Mouse (Mus musculus): ENCODE results near the gene Haao.

The Haao gene

DNA sequence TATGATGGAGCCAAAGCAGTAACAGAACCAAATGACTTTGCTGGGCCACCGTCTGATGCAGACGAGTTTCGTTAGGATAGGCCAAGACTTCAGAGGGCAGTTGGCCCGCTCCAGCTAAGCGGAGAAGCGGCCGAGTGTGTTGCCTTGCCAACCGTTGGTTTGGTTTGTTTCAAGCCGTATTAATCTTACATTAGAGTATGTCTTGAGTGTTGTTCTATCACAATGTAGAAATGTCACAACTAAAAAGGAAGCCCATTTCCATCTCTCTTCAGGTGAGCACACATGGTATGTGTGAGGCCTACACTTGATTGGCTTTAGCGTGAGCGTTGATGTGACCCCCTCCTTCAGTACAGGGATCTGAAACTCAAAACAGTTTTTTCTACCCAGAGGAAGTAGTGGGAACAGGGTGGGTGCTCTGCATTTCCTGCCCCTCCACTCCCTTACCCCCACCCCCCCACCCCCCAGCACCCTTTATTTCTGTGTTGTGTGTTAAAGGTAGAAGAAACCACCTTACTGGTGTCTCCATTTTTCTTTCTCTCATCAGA is 48.2 kb downstream of the Haao start:
- ATAC-seq (ENCODE audit: insufficient number of reproducible peaks, low FRiP score, low TSS enrichment) = no peak

DNA sequence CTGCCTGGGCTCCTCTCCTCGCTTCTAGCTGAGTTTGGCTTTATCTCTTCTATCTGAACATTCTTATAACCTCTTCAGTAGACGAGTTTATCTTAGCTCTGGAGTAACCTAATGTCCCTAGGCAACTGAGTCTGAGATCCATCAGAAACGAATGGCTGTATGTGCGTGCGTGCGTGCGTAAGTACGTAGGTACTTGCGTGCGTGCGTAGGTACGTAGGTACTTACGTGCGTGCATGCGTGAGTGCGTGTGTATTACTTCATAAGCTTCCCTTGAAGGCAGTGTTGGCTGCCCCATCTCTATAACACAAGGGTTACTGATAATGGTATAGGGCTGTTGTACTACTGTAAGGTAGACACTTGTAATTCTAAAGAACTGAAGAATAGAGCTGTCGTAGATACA is 52.6 kb downstream of the Haao start:
- ATAC-seq (ENCODE audit: insufficient number of reproducible peaks, low FRiP score, low TSS enrichment) = no peak

DNA sequence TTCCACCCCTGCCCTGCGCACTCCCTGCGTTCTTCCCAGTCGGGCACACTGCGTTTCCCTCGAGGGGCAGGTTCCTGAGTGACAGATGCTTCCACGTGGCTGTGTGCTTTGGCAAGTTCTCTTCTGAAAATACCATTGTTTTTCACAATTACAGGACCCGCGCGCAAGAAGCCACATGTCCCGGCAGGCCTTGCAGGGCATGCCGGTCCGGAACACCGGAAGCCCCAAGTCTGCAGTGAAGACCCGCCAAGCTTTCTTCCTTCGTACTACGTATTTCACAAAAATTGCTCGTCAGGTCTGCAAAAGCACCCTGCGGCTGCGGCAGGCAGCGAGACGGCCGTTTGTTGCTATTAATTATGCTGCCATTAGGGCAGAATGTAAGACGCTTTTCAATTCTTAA is 55.4 kb downstream of the Haao start:
- no peak for ATAC-seq (ENCODE audit: insufficient number of reproducible peaks, low FRiP score, low TSS enrichment)

DNA sequence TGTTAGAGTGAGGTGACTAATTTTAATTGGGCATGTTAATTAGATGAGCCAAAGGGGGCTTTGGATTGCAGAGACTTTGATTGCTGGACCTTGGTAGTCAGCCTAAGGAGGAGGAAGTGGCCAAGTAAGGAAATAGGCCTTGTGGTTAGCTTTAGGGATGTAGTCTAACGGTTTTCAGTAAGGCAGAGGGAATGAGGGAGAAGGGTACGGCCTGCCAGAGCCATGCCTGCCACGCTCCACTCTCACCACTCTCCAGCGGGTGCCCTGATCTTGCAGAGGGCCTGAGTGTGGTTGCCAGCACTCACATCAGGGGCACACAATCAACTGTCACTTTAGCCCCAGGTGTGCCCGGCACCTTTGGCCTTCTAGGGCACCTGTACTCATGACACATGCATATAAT is 57.6 kb downstream of the Haao start:
- ATAC-seq (ENCODE audit: insufficient number of reproducible peaks, low FRiP score, low TSS enrichment) = no peak

DNA sequence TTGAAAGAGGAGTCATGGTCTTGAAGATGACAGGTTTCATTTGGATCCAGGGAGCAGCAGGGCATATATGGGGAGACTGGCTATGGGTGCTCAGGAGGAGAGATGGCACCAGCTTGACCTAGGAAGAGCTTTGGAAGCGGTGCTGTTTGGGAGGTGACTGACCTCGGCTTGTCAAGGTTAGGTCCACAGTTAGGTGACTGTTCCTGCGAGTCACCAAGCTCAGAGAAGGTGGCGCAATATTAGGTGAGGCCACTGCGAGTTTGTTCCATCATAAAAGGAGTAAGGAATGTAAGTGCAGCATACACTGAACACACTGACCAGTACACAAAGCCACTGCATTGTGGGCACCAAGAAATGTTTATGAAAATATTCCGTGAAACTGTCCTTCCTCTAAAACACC is 61.3 kb downstream of the Haao start:
- no peak for ATAC-seq (ENCODE audit: insufficient number of reproducible peaks, low FRiP score, low TSS enrichment)

DNA sequence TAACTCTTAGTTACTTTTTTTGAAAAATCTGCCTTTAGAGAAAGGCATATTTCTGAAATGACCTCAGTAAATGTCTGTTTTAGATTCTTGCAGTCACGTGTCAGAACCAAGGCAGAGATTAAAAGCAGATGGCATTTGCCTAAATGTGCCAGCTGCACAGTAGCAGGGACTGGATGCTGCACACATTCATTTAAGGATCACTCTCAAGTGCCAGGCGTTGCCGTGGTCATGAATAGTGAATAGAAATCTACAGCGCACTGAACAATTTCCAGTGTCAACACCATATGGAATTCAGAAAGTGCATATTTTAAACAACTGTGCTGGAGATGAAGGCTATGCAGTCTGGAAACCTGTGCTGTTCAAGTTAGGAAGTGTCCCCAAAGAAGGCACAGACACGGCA is 65.0 kb downstream of the Haao start:
- 0 out of 2 replicates have a peak, but pooled peaks have one; percentile 61 for ATAC-seq (ENCODE audit: insufficient number of reproducible peaks, low FRiP score, low TSS enrichment)

All from cerebellum, adult (tissue).